Mouse (Mus musculus): Measurements from ENCODE around the gene Tcf25. TPM values are rescaled to one million over a fixed set of nuclear protein-coding genes. Genes with fewer than 3 reads are reported as not detected.
A peak's percentile ranks its signal among the peaks of the same experiment; 100 is the strongest.
"Not testable (repeated sequence)": the region's sequence is repeated elsewhere in the genome, so short reads cannot be mapped to it uniquely, and the experiment has no call there.

Gene Tcf25
- total RNA-seq, 2 experiments from 2014 or later = 586 to 610 TPM

- Histone ChIP-seq H3K27ac (no peak overlapping the region; the same call in 1 of the 2 replicates), H3K4me3 (peak overlapping the region; percentile 90; the same call in 1 of the 2 replicates)
- intact Hi-C loops (cut with DNase I) = loop anchor here (2.0 to 5.0 kb wide), 2 partner anchors 35 to 70 kb away; partner anchors contain the start of genes Afg3l1 and Tcf25
- DNase-seq (ENCODE audit: extremely low spot score in 1 of 2, low spot score in 2 of 2) = no peak
- TF ChIP-seq CTCF (IDR thresholded peaks at IDR 0.05) = no peak
These were observed 68.8 kb downstream of the Tcf25 start for GRCm38 (mm10) chr8:123442351-123442750.

GRCm38 (mm10) chr8:123442871-123443575 is 69.5 kb downstream of the Tcf25 start:
- TF ChIP-seq CTCF (IDR thresholded peaks at IDR 0.05) = peak; percentile 65
- intact Hi-C loops (cut with DNase I) = loop anchor here (2.0 to 5.0 kb wide), 2 partner anchors 34 to 70 kb away; partner anchors contain the start of genes Afg3l1 and Tcf25
- H3K4me3 ChIP-seq = peak overlapping the region; percentile 90
- peak; percentile 90 to 92 for DNase-seq (ENCODE audit: extremely low spot score in 1 of 2, low spot score in 2 of 2)
- peak overlapping the region; percentile 95 for H3K27ac ChIP-seq

GRCm38 (mm10) chr8:123443576-123443921 is 70.0 kb downstream of the Tcf25 start:
- Histone ChIP-seq H3K27ac (peak overlapping the region; percentile 95), H3K4me3 (peak overlapping the region; percentile 90)
- TF ChIP-seq CTCF (IDR thresholded peaks at IDR 0.05) = no peak; the same call in 1 of the 2 replicates
- intact Hi-C loops (cut with DNase I) = loop anchor here (2.0 to 5.0 kb wide), 2 partner anchors 34 to 71 kb away; partner anchors contain the start of genes Afg3l1 and Tcf25
- no peak for DNase-seq (ENCODE audit: extremely low spot score in 1 of 2, low spot score in 2 of 2)

- no peak for TF ChIP-seq CTCF (IDR thresholded peaks at IDR 0.05)
- no peak for DNase-seq (ENCODE audit: extremely low spot score in 1 of 2, low spot score in 2 of 2)
- H3K27ac ChIP-seq = no peak overlapping the region
- H3K4me3 ChIP-seq = peak overlapping the region; percentile 90
- intact Hi-C loops (cut with DNase I) = loop anchor here (5.0 kb wide), 1 partner anchor 33 kb away; the partner anchor contains the start of gene Afg3l1
These were observed 70.6 kb downstream of the Tcf25 start for GRCm38 (mm10) chr8:123444131-123444530.

GRCm38 (mm10) chr8:123445981-123446380 is 72.4 kb downstream of the Tcf25 start:
- DNase-seq (ENCODE audit: extremely low spot score in 1 of 2, low spot score in 2 of 2) = no peak
- Histone ChIP-seq H3K27ac (no peak overlapping the region), H3K4me3 (no peak overlapping the region)
- intact Hi-C loops (cut with DNase I) = no loop called here
- TF ChIP-seq CTCF (IDR thresholded peaks at IDR 0.05) = no peak

GRCm38 (mm10) chr8:123446799-123447198 is 73.2 kb downstream of the Tcf25 start:
- intact Hi-C loops (cut with DNase I) = no loop called here
- DNase-seq (ENCODE audit: extremely low spot score in 1 of 2, low spot score in 2 of 2) = no peak
- Histone ChIP-seq H3K27ac (no peak overlapping the region), H3K4me3 (no peak overlapping the region)
- no peak for TF ChIP-seq CTCF (IDR thresholded peaks at IDR 0.05)

GRCm38 (mm10) chr8:123450783-123451182 is 77.2 kb downstream of the Tcf25 start:
- no peak for DNase-seq (ENCODE audit: extremely low spot score in 1 of 2, low spot score in 2 of 2)
- TF ChIP-seq CTCF (IDR thresholded peaks at IDR 0.05) = no peak
- H3K27ac ChIP-seq = no peak overlapping the region
- intact Hi-C loops (cut with DNase I) = no loop called here
- no peak overlapping the region for H3K4me3 ChIP-seq

GRCm38 (mm10) chr8:123451747-123452146 is 78.2 kb downstream of the Tcf25 start:
- H3K27ac ChIP-seq; DNase-seq (ENCODE audit: extremely low spot score in 1 of 2, low spot score in 2 of 2); H3K4me3 ChIP-seq; intact Hi-C loops (cut with DNase I): not testable (repeated sequence)

GRCm38 (mm10) chr8:123452149-123452548 is 78.6 kb downstream of the Tcf25 start:
- intact Hi-C loops (cut with DNase I) = no loop called here
- H3K4me3 ChIP-seq = no peak overlapping the region
- TF ChIP-seq CTCF (IDR thresholded peaks at IDR 0.05) = no peak
- DNase-seq (ENCODE audit: extremely low spot score in 1 of 2, low spot score in 2 of 2) = no peak
- H3K27ac ChIP-seq = no peak overlapping the region

GRCm38 (mm10) chr8:123453291-123453690 is 79.7 kb downstream of the Tcf25 start:
- no peak for DNase-seq (ENCODE audit: extremely low spot score in 1 of 2, low spot score in 2 of 2)
- Histone ChIP-seq H3K4me3 (no peak overlapping the region), H3K27ac (no peak overlapping the region)
- TF ChIP-seq CTCF (IDR thresholded peaks at IDR 0.05) = no peak
- intact Hi-C loops (cut with DNase I) = no loop called here

Other genes starting within 250 kb of the Tcf25 start
- gene Sult5a1, start 215.4 kb upstream of the Tcf25 start, total RNA-seq (2021) = under 1 TPM in 1 of 2 experiments, not detected in 1; 0.84 TPM
- gene Dpep1, start 187.5 kb upstream of the Tcf25 start, total RNA-seq (2021) = not detected
- gene Chmp1a, start 161.0 kb upstream of the Tcf25 start, total RNA-seq (2021) = 100 to 1,000 TPM in 1 of 2 experiments, 10 to 100 TPM in 1; 86.2 to 104 TPM
- gene Spata33, start 160.9 kb upstream of the Tcf25 start, total RNA-seq (2021) = 1 to 10 TPM; 6.3 to 8.1 TPM
- gene Cdk10, start 148.9 kb upstream of the Tcf25 start, total RNA-seq (2021) = 100 to 1,000 TPM; 101 to 111 TPM
- 10 to 100 TPM; 75.4 to 97.5 TPM for gene Spata2l, start 137.5 kb upstream of the Tcf25 start, total RNA-seq (2021)
- gene Zfp276, start 119.6 kb upstream of the Tcf25 start, total RNA-seq (2021) = 10 to 100 TPM; 26.4 to 29.2 TPM
- 10 to 100 TPM; 53.3 to 63.0 TPM for gene Vps9d1, start 119.4 kb upstream of the Tcf25 start, total RNA-seq (2021)
- gene Fanca, start 55.2 kb upstream of the Tcf25 start, total RNA-seq (2021) = 1 to 10 TPM; 3.1 to 3.7 TPM
- gene Spire2, start 41.0 kb upstream of the Tcf25 start, total RNA-seq (2021) = 10 to 100 TPM; 14.1 to 19.5 TPM
- under 1 TPM; 0.18 to 0.19 TPM for gene Mc1r, start 33.4 kb downstream of the Tcf25 start, total RNA-seq (2021)
- gene Tubb3, start 37.7 kb downstream of the Tcf25 start, total RNA-seq (2021) = 100 to 1,000 TPM; 373 to 377 TPM
- gene Def8, start 49.8 kb downstream of the Tcf25 start, total RNA-seq (2021) = 10 to 100 TPM; 55.0 to 55.5 TPM
- 10 to 100 TPM; 26.3 to 31.1 TPM for gene Afg3l1, start 104.2 kb downstream of the Tcf25 start, total RNA-seq (2021)
- gene Dbndd1, start 141.7 kb downstream of the Tcf25 start, total RNA-seq (2021) = 10 to 100 TPM; 16.0 to 18.0 TPM
- gene Gas8, start 145.1 kb downstream of the Tcf25 start, total RNA-seq (2021) = 10 to 100 TPM; 29.0 to 29.1 TPM